Mouse (Mus musculus) megakaryocyte-erythroid progenitor cell, adult 5-6 weeks (primary cell): ENCODE measurements at regions not wholly inside any gene's neighbourhood (a gene's known extent, or its start where the extent isn't known, plus 50 kb on each side); places are given as distances from the start of the nearest gene placed in this dataset.

Experiments
- ATAC-seq: replicated peaks from 2 replicates; pipeline ENCODE4 v1.8.0; 2016; ENCODE audit warnings: mild to moderate bottlenecking, inconsistent platforms; ENCODE audit not compliant: severe bottlenecking, poor library complexity, low FRiP score, low TSS enrichment

DNA sequence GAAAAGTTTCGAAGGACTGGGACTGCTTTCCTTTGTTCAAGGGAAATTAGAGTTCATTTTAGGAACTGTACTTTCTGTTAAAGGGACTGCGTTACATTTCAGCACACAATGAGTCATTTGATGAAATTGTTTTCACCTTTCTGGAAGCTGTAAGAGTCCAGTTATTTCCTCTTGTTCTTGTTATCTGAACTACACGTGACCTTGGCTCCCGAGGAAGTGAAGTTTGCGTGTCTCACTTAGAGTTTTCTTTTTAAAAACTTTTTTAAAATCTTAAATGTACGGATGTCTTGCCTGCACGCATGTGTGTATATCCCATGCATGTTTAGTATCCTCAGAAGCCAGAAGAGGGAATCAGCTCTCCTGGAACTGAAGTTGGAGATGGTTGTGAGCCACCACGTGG, 52.6 kb upstream of the Fxr1 start:
- no peak for ATAC-seq
